Mouse (Mus musculus) hindlimb bud, embryonic 11.5 days (tissue): ENCODE results near the gene Chst8.

Source experiments
- DNase-seq: peaks from one replicate; pipeline ENCODE4 v3.0.0-alpha.2; 2012; ENCODE audit warnings: low read depth, low spot score; ENCODE audit errors: extremely low spot score

Chst8 gene

DNA sequence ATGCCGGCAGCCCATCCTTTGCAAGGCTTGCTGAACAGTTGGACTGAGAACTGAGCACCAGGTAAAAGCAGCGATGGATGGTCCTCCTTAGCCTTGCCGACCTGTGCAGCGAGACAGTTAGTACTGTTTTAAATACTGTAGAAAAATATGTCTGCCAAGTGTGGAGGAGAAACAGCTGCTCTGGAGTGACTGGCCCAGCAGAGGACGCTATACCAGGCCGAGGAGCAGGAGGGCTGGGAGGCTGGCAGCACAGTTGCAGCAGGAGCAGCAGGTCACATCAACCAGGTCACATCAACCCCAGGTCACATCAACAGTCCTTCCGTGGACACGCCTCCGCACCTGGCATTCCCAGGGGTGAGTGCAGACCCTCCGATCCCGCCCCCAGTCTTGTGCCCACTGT, 172.7 kb downstream of the Chst8 start:
- no peak for DNase-seq

DNA sequence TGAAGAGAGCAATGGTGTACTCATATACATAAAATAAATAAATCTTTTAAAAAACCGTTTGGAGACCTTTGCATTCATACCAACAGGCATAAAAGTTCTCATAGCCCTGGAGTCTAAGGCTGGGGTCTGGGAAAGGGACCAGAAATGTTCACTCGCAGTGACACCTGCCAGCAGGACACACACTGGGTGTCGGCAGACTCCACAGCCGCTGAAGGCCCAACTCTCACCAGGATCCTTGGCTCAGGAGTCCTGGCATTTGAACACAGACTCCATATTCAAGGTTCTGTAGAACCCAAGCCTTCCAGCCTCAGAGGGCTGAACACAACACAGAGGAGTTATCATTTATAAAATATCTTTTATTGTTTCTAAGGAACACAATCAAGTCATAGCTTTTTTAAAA, 175.8 kb downstream of the Chst8 start:
- DNase-seq: no peak

DNA sequence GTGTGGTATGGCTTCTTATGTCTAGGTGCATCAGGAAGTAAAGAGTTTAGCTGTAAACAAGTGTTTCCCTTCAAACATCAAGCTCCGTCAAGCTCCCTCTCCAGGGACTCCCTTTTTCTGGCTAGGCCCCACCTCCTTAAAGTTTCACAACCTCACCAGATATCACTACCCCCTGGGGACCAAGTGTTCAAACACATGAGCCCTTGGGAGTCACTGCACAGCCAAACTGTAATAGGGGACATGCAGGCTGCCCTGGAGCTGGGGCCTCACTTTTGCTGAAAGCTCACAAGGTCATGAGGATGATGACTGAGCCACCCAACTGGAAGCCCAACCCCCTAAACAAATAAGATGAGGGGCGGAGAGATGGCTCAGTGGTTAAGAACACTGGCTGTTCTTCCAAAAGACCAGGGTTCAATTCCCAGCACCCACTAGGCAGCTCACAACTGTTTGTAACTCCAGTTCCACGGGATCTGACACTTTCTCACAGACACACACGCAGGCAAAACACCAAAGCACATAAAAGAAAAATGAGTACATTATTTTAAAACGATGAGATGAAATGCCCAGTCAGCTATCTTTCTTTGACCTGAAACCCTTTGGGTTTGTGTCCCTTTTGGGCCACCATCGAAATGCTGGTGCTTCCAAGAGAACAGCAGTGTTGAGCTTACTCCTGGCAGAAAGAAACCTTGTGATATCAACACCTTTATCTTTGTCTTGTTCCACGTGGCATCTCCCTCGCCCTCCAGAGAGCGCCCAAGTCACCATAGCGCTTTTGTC, 179.4 kb downstream of the Chst8 start:
- DNase-seq: no peak

DNA sequence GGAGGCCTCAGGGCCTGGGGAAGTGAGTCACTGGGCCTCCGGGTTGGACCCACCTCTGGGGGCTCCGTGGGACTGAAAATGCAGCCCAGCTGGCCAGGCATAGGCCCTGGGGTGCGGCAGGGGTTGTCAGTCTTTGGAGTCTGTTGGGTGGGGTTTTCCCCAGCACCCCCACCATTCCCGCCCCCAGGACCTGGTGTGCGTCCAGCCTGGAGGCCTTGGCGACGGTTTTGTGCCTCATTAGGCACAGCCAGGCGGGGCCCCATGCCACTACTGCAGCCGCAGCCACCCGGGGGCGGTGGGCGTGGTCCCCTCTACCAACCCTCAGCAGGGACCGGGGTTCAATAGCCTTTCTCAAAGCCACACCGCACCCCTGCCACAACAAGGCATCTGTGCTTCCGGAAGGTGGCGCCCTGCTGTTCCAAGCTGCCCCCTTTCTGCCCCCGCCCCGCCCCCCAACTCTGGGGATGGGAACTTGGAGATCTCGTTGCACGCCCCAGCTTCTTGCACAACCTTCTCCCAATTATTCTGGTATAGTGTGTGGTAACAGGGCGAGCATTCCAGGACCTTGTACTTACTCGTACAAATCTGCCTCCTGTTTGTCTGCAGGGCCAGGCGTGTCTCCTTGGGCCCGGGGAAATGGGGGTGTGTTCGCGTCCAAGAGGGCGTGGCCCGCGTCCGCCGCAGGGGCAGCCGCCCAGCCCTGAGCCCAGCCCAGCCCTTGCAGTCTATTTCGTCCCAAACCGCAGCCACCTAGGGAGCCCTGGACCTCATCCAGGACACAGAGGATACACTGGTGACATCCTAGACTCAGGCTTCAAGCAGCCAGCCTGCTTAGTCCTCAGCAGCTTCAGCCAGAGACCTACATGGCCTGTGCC, 182.1 kb downstream of the Chst8 start:
- no peak for DNase-seq

DNA sequence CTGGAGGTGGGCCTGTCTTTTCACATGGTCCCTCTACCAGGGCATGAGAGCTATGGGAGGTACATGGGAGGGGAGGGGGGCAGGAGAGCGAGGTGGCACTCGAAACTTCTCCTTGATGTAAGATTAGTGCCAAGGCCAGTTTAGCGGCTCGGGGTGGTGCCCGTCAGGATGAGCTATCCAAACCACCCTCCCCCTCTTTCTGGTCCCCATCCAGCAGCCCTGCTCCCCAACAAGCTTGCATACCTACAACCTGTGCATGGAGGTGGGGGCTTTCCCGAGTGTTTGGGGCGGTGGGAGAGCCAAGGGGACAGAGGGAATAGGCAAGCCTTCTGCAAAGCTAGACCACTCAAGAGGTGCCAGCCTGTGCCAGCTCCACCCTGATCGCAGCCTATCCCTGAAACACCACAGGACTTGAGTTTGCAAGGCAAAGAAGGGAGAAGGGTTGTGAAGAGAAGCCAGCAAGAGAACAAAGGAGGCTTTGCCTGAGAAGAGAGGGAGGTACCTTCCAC, 182.8 kb downstream of the Chst8 start:
- no peak for DNase-seq
